Mouse (Mus musculus): ENCODE measurements around the gene Ankrd11.

GRCm38 (mm10) chr8:122993031-122993430 is 49.0 kb downstream of the Ankrd11 start:
- no peak for TF ChIP-seq EP300 (IDR thresholded peaks at IDR 0.05)
- no peak for TF ChIP-seq CTCF (IDR thresholded peaks at IDR 0.05)
